ENCODE assay signal across 12 mouse cellular contexts in genomic region chr5:37094941-37095340, GRCm38 (mm10). TPM values are rescaled to one million over a fixed set of nuclear protein-coding genes. Genes with fewer than 3 reads are reported as not detected.
"Had no signal": no experiment of that assay in that cellular context is flagged by ENCODE, and none has a peak within 500 bp of the region (broad histone marks: within the 10 kb centered on the region; RNA-seq: fewer than 3 reads in every experiment).

No protein-coding gene starts in this region.

- DNase-seq: liver, postnatal 0 days; lung, adult 2 months; lung, postnatal 14 days; lung, postnatal 36 days; right cerebral cortex, postnatal 14 days; thymus, adult 2 months; thymus, postnatal 25 days; thymus, postnatal 4 days had no signal

RNA-seq across cellular contexts. Expression of gene Gm1043, which starts 9.8 kb away (rescaled TPM):
- total RNA-seq: megakaryocyte progenitor cell, adult 5-6 weeks had no signal
- polyA plus RNA-seq: liver, postnatal 0 days; lung, embryonic 15.5 days; lung, postnatal 0 days; macrophage had no signal
